Mouse (Mus musculus) R1 (cell line): Measurements from ENCODE around the gene Vps35l.

Experiments used
- DNase-seq: peaks from one replicate; pipeline ENCODE4 v3.0.0-alpha.2; 2018; ENCODE audit warnings: low read depth, low spot score

The Vps35l gene

GRCm38 (mm10) chr7:118776491-118776890 lies 36.5 kb downstream of the Vps35l start:
- no peak for DNase-seq

- DNase-seq, result no peak
These were observed 37.8 kb downstream of the Vps35l start for GRCm38 (mm10) chr7:118777598-118778394.

GRCm38 (mm10) chr7:118778561-118778960 lies 38.5 kb downstream of the Vps35l start:
- no peak for DNase-seq

- DNase-seq, result no peak
These were observed 43.4 kb downstream of the Vps35l start for GRCm38 (mm10) chr7:118783305-118784001.

GRCm38 (mm10) chr7:118786091-118786490 lies 46.1 kb downstream of the Vps35l start:
- DNase-seq, result no peak

GRCm38 (mm10) chr7:118787326-118787725 lies 47.3 kb downstream of the Vps35l start:
- no peak for DNase-seq

GRCm38 (mm10) chr7:118788481-118788880 lies 48.5 kb downstream of the Vps35l start:
- DNase-seq, result no peak

- no peak for DNase-seq
These were observed 50.3 kb downstream of the Vps35l start for GRCm38 (mm10) chr7:118790292-118790691.

- no peak for DNase-seq
These were observed 53.9 kb downstream of the Vps35l start for GRCm38 (mm10) chr7:118793899-118794298.

GRCm38 (mm10) chr7:118795779-118796178 lies 55.8 kb downstream of the Vps35l start:
- no peak for DNase-seq

GRCm38 (mm10) chr7:118796838-118797237 lies 56.8 kb downstream of the Vps35l start:
- no peak for DNase-seq

GRCm38 (mm10) chr7:118797600-118797999 lies 57.6 kb downstream of the Vps35l start:
- no peak for DNase-seq

- DNase-seq, result no peak
These were observed 58.1 kb downstream of the Vps35l start for GRCm38 (mm10) chr7:118798105-118798570.

- no peak for DNase-seq
These were observed 60.2 kb downstream of the Vps35l start for GRCm38 (mm10) chr7:118800112-118800734.

- no peak for DNase-seq
These were observed 61.8 kb downstream of the Vps35l start for GRCm38 (mm10) chr7:118801791-118802190.

GRCm38 (mm10) chr7:118803425-118803824 lies 63.4 kb downstream of the Vps35l start:
- DNase-seq, result no peak

GRCm38 (mm10) chr7:118806631-118807411 lies 66.8 kb downstream of the Vps35l start:
- DNase-seq, result no peak

- DNase-seq, result no peak
These were observed 67.9 kb downstream of the Vps35l start for GRCm38 (mm10) chr7:118807899-118808298.

- no peak for DNase-seq
These were observed 71.5 kb downstream of the Vps35l start for GRCm38 (mm10) chr7:118811407-118812106.

- no peak for DNase-seq
These were observed 73.6 kb downstream of the Vps35l start for GRCm38 (mm10) chr7:118813592-118813991.

GRCm38 (mm10) chr7:118816275-118816674 lies 76.2 kb downstream of the Vps35l start:
- no peak for DNase-seq
